9 mouse cellular contexts compared by ENCODE assay signal in genomic region chr4:46126541-46126940, GRCm38 (mm10). TPM values are rescaled to one million over a fixed set of nuclear protein-coding genes. Genes with fewer than 3 reads are reported as not detected.
DNase-seq lines count a peak whose midpoint lies in the region; ATAC-seq and TF ChIP-seq lines count a peak whose summit lies in the region.
"Had no signal": no experiment of that assay in that cellular context is flagged by ENCODE, and none has a peak within 500 bp of the region (broad histone marks: within the 10 kb centered on the region; RNA-seq: fewer than 3 reads in every experiment).

No protein-coding gene starts in this region.

- peak; percentile 82 for DNase-seq in 3T3-L1 (ENCODE audit: low read depth, low spot score)
- DNase-seq in MEL-GATA-1-ER (ENCODE audit: extremely low read depth, low read depth), result peak; percentile 49
- DNase-seq in cerebellum, adult 2 months, result peak; percentile 77 to 86
- DNase-seq in frontal cortex, adult 2 months (ENCODE audit: extremely low spot score in 1 of 2, low spot score in 1 of 2), result peak; percentile 46 to 91
- peak; percentile 81 for DNase-seq in limb, embryonic 11.5 days (ENCODE audit: low spot score)
- DNase-seq in neural tube, embryonic 11.5 days (ENCODE audit: low spot score), result peak; percentile 80

- H3K4me3 ChIP-seq in cerebellum, adult 2 months (replicated peaks; ENCODE audit: insufficient read depth, low read depth, low read length), result no peak overlapping the region
- H3K4me3 ChIP-seq in intestine, postnatal 0 days (ENCODE audit: low read depth, low read length), result no peak overlapping the region
- no peak overlapping the region for H3K4me3 ChIP-seq in limb, embryonic 11.5 days (ENCODE audit: low read depth, low read length)
- H3K4me3 ChIP-seq in neural tube, embryonic 11.5 days (ENCODE audit: low read depth, low read length), result no peak overlapping the region
- peak overlapping the region; percentile 27; the same call in 1 of the 2 replicates for H3K4me3 ChIP-seq in testis, adult 2 months (ENCODE audit: control insufficient read depth, low read depth, low read length)
- H3K4me3 ChIP-seq: heart, embryonic 13.5 days had no signal

- ATAC-seq in intestine, postnatal 0 days, result no peak
- ATAC-seq in limb, embryonic 11.5 days (ENCODE audit: insufficient number of reproducible peaks, low FRiP score, low TSS enrichment, low read depth), result no peak
- no peak; the same call in 1 of the 2 replicates for ATAC-seq in neural tube, embryonic 11.5 days (ENCODE audit: insufficient read depth, low FRiP score, low TSS enrichment)

- no peak overlapping the region for H3K9ac ChIP-seq in intestine, postnatal 0 days (ENCODE audit: low read depth, low read length)
- no peak overlapping the region for H3K9ac ChIP-seq in limb, embryonic 11.5 days (ENCODE audit: low read length)
- no peak overlapping the region for H3K9ac ChIP-seq in neural tube, embryonic 11.5 days (ENCODE audit: low read length)
- H3K9ac ChIP-seq: heart, embryonic 13.5 days had no signal

- WGBS in cerebellum, adult 2 months, result 41% methylated on average over 2 of the region's 2 CpGs
- 46% methylated on average over 2 of the region's 2 CpGs for WGBS in intestine, postnatal 0 days
- 47% methylated on average over 2 of the region's 2 CpGs for WGBS in limb, embryonic 11.5 days
- 46% methylated on average over 2 of the region's 2 CpGs for WGBS in neural tube, embryonic 11.5 days

- no peak overlapping the region for H3K4me2 ChIP-seq in intestine, postnatal 0 days (replicated peaks; ENCODE audit: low read depth)
- H3K4me2 ChIP-seq in limb, embryonic 11.5 days (ENCODE audit: low read depth, severe bottlenecking), result no peak overlapping the region
- no peak overlapping the region for H3K4me2 ChIP-seq in neural tube, embryonic 11.5 days (ENCODE audit: low read depth)
- H3K4me2 ChIP-seq: heart, embryonic 13.5 days had no signal

- no peak for TF ChIP-seq POLR2A in cerebellum, adult 2 months (IDR thresholded peaks at IDR 0.05; ENCODE audit: borderline replicate concordance, insufficient read depth, low read length)
- TF ChIP-seq POLR2A in testis, adult 2 months (IDR thresholded peaks at IDR 0.05; ENCODE audit: control insufficient read depth, low read depth, low read length), result no peak

- H3K36me3 ChIP-seq in intestine, postnatal 0 days (ENCODE audit: control insufficient read depth, insufficient read depth), result peaks cover 73% of the 10 kb centered on the region
- H3K36me3 ChIP-seq in limb, embryonic 11.5 days (ENCODE audit: control insufficient read depth, insufficient read depth, low read length), result peaks cover 31% of the 10 kb centered on the region
- peaks cover 29% of the 10 kb centered on the region for H3K36me3 ChIP-seq in neural tube, embryonic 11.5 days (ENCODE audit: control insufficient read depth, insufficient read depth, low read length)
- peaks cover 4% of the 10 kb centered on the region; the same call in 1 of the 2 replicates for H3K36me3 ChIP-seq in testis, adult 2 months (ENCODE audit: control insufficient read depth, insufficient read depth, low read length)

- no peak overlapping the region for H3K27ac ChIP-seq in cerebellum, adult 2 months (ENCODE audit: insufficient read depth, low read length)
- no peak overlapping the region for H3K27ac ChIP-seq in intestine, postnatal 0 days (ENCODE audit: low read depth, low read length)
- no peak overlapping the region for H3K27ac ChIP-seq in limb, embryonic 11.5 days (replicated peaks; ENCODE audit: low read depth, low read length)
- H3K27ac ChIP-seq in neural tube, embryonic 11.5 days (ENCODE audit: low read depth, low read length), result no peak overlapping the region
- H3K27ac ChIP-seq in testis, adult 2 months (ENCODE audit: control insufficient read depth, insufficient read depth, low read depth, low read length), result no peak overlapping the region
- H3K27ac ChIP-seq: heart, embryonic 13.5 days had no signal

- H3K27me3 ChIP-seq in cerebellum, adult 2 months (ENCODE audit: control insufficient read depth, insufficient read depth, low read length), result no peaks in the 10 kb centered on the region
- H3K27me3 ChIP-seq in intestine, postnatal 0 days (replicated peaks; ENCODE audit: control insufficient read depth, insufficient read depth, low read length), result no peaks in the 10 kb centered on the region
- H3K27me3 ChIP-seq in limb, embryonic 11.5 days (ENCODE audit: control insufficient read depth, insufficient read depth, low read length), result no peaks in the 10 kb centered on the region
- H3K27me3 ChIP-seq in neural tube, embryonic 11.5 days (ENCODE audit: control insufficient read depth, insufficient read depth, low read length), result no peaks in the 10 kb centered on the region
- no peaks in the 10 kb centered on the region for H3K27me3 ChIP-seq in testis, adult 2 months (ENCODE audit: control insufficient read depth, insufficient read depth, low read length)
- H3K27me3 ChIP-seq: heart, embryonic 13.5 days had no signal

- peak; percentile 100 for TF ChIP-seq CTCF in cerebellum, adult 2 months (IDR thresholded peaks at IDR 0.05; ENCODE audit: borderline replicate concordance, insufficient read depth, low read depth, low read length)
- peak; percentile 95 for TF ChIP-seq CTCF in intestine, postnatal 0 days (IDR thresholded peaks at IDR 0.05; ENCODE audit: low read depth)
- TF ChIP-seq CTCF in testis, adult 2 months (IDR thresholded peaks at IDR 0.05; ENCODE audit: control insufficient read depth, insufficient read depth, insufficient replicate concordance, low read depth, low read length), result peak; percentile 86; the same call in 1 of the 2 replicates

- H3K4me1 ChIP-seq in cerebellum, adult 2 months (ENCODE audit: control insufficient read depth, insufficient read depth, low read length), result no peaks in the 10 kb centered on the region
- H3K4me1 ChIP-seq in intestine, postnatal 0 days (replicated peaks; ENCODE audit: control insufficient read depth, insufficient read depth, low read length), result no peaks in the 10 kb centered on the region
- no peaks in the 10 kb centered on the region for H3K4me1 ChIP-seq in limb, embryonic 11.5 days (ENCODE audit: control insufficient read depth, insufficient read depth, low read length)
- H3K4me1 ChIP-seq in neural tube, embryonic 11.5 days (ENCODE audit: control insufficient read depth, insufficient read depth, low read length), result no peaks in the 10 kb centered on the region
- no peaks in the 10 kb centered on the region for H3K4me1 ChIP-seq in testis, adult 2 months (ENCODE audit: control insufficient read depth, insufficient read depth, low read length)
- H3K4me1 ChIP-seq: heart, embryonic 13.5 days had no signal

- H3K9me3 ChIP-seq in intestine, postnatal 0 days (ENCODE audit: control insufficient read depth), result no peaks in the 10 kb centered on the region
- H3K9me3 ChIP-seq in limb, embryonic 11.5 days (ENCODE audit: control insufficient read depth, low read length), result no peaks in the 10 kb centered on the region
- H3K9me3 ChIP-seq in neural tube, embryonic 11.5 days (ENCODE audit: control insufficient read depth, low read length), result no peaks in the 10 kb centered on the region

RNA-seq across cellular contexts. Expression of gene Ncbp1, which starts 11.9 kb away (rescaled TPM):
- 50.8 and 61.2 TPM in 2 replicates for polyA plus RNA-seq in cerebellum, adult 2 months (2012; rRNA removed)
- 56.9 and 64.1 TPM in 2 replicates for polyA plus RNA-seq in frontal cortex, adult 2 months (2012; rRNA removed)
- polyA plus RNA-seq in intestine, postnatal 0 days (2015; fragmentation: Nextera tagmentation; extraction: Ambion mirVana), result 21.1 and 21.7 TPM in 2 replicates
- polyA plus RNA-seq in limb, embryonic 11.5 days (2014; fragmentation: Nextera tagmentation; extraction: Ambion mirVana), result 129 and 135 TPM in 2 replicates
- polyA plus RNA-seq in neural tube, embryonic 11.5 days (2014; fragmentation: Nextera tagmentation; extraction: Ambion mirVana), result 134 and 145 TPM in 2 replicates
- 121 and 124 TPM in 2 replicates for polyA plus RNA-seq in testis, adult 2 months (2012; rRNA removed)

RNA-seq across cellular contexts. Expression of gene Tstd2, which starts 12.0 kb away (rescaled TPM):
- 15.4 and 16.2 TPM in 2 replicates for polyA plus RNA-seq in cerebellum, adult 2 months (2012; rRNA removed)
- 13.6 and 14.9 TPM in 2 replicates for polyA plus RNA-seq in frontal cortex, adult 2 months (2012; rRNA removed)
- polyA plus RNA-seq in intestine, postnatal 0 days (2015; fragmentation: Nextera tagmentation; extraction: Ambion mirVana), result 10.4 and 13.9 TPM in 2 replicates
- polyA plus RNA-seq in limb, embryonic 11.5 days (2014; fragmentation: Nextera tagmentation; extraction: Ambion mirVana), result 45.1 and 55.1 TPM in 2 replicates
- 32.5 and 37.2 TPM in 2 replicates for polyA plus RNA-seq in neural tube, embryonic 11.5 days (2014; fragmentation: Nextera tagmentation; extraction: Ambion mirVana)
- 7.1 and 7.9 TPM in 2 replicates for polyA plus RNA-seq in testis, adult 2 months (2012; rRNA removed)
